Mouse (Mus musculus) liver, adult 2 months (tissue): ENCODE results near the gene Clcc1. TPM values are rescaled to one million over a fixed set of nuclear protein-coding genes. Genes with fewer than 3 reads are reported as not detected.
A peak's percentile ranks its signal among the peaks of the same experiment; 100 is the strongest.

Experiments
- DNase-seq: peaks from one replicate; pipeline ENCODE4 v3.0.0-alpha.2; 2011; ENCODE audit warnings: low read depth, low spot score; ENCODE audit errors: extremely low read depth
- H3K27ac ChIP-seq: fragments of 200-500 bp; replicated peaks from 2 replicates; pipeline ENCODE4 v1.5.1; 2012; ENCODE audit warnings: low read depth, mild to moderate bottlenecking, control low read depth, inconsistent platforms, low read length; ENCODE audit not compliant: insufficient read depth
- H3K27me3 ChIP-seq: fragments of 200-500 bp; 2 replicates; pipeline ENCODE4 v1.6.1; 2012; ENCODE audit warnings: mild to moderate bottlenecking, moderate library complexity, low read length, inconsistent platforms; ENCODE audit not compliant: control insufficient read depth, insufficient read depth
- H3K36me3 ChIP-seq: fragments of 200-500 bp; 2 replicates; pipeline ENCODE4 v1.6.1; 2012; ENCODE audit warnings: low read length, inconsistent platforms; ENCODE audit not compliant: control insufficient read depth, insufficient read depth
- H3K4me1 ChIP-seq: fragments of 200-500 bp; 2 replicates; pipeline ENCODE4 v1.6.1; 2011; ENCODE audit warnings: low read length; ENCODE audit not compliant: control insufficient read depth, insufficient read depth
- H3K4me3 ChIP-seq: fragments of 200-500 bp; 2 replicates; pipeline ENCODE4 v1.5.1; 2011; ENCODE audit warnings: low read depth, mild to moderate bottlenecking, control low read depth, low read length, moderate library complexity; ENCODE audit not compliant: insufficient read depth
- H3K79me2 ChIP-seq: fragments of 200-500 bp; 2 replicates; pipeline ENCODE4 v1.6.1; 2012; ENCODE audit warnings: inconsistent platforms, mild to moderate bottlenecking, low read length, moderate library complexity; ENCODE audit not compliant: control insufficient read depth, insufficient read depth
- H3K9ac ChIP-seq: fragments of 200-500 bp; 2 replicates; pipeline ENCODE4 v1.6.1; 2012; ENCODE audit warnings: low read depth, mild to moderate bottlenecking, control low read depth, inconsistent platforms, low read length
- CTCF ChIP-seq: fragments of 200-500 bp; IDR thresholded peaks from 2 replicates; pipeline ENCODE4 v1.5.1; 2011; ENCODE audit warnings: low read depth, low read length, control low read depth
- POLR2A ChIP-seq: fragments of 200-500 bp; IDR thresholded peaks from 2 replicates; pipeline ENCODE4 v1.6.1; 2011; ENCODE audit warnings: low read length, control low read depth; ENCODE audit not compliant: insufficient read depth; ENCODE audit errors: extremely low read depth
- WGBS: fragments of 180-500 bp; shearing (Covaris S2); methylation state at CpG from one replicate; pipeline ENCODE4 v1.1.7; 2018; 5-methylcytosine and 5-hydroxymethylcytosine counted together
- polyA plus RNA-seq: library from polyadenylated mRNA; depleted of rRNA; stranded (reverse); fragments of >200 nt; gene quantifications from 2 replicates; pipeline ENCODE4 v1.2.3, GENCODE M21; 2012
- total RNA-seq: library from RNA; depleted of rRNA; stranded (reverse); fragments of >200 nt; gene quantifications from 2 replicates; pipeline ENCODE4 v1.2.3, GENCODE M21; 2014

Gene Clcc1
- total and polyA plus RNA-seq, 2 experiments, result 43.9 to 83.4 TPM

GRCm38 (mm10) chr3:108702789-108703188 lies 49.1 kb downstream of the Clcc1 start:
- DNase-seq, result no peak
- no peaks in the 10 kb centered on the region for H3K4me1 ChIP-seq
- no peak for TF ChIP-seq CTCF
- TF ChIP-seq POLR2A, result no peak
- no peak overlapping the region for H3K4me3 ChIP-seq
- no peak overlapping the region for H3K27ac ChIP-seq
- peaks cover 5% of the 10 kb centered on the region; the same call in 1 of the 2 replicates for H3K36me3 ChIP-seq
- 97% methylated on average over 8 of the region's 8 CpGs for WGBS
- no peaks in the 10 kb centered on the region for H3K27me3 ChIP-seq
- peaks cover 6% of the 10 kb centered on the region; the same call in 1 of the 2 replicates for H3K79me2 ChIP-seq
- H3K9ac ChIP-seq, result no peak overlapping the region

- H3K27me3 ChIP-seq, result no peaks in the 10 kb centered on the region
- no peak overlapping the region for H3K9ac ChIP-seq
- no peak for DNase-seq
- peaks cover 20% of the 10 kb centered on the region for H3K79me2 ChIP-seq
- H3K27ac ChIP-seq, result no peak overlapping the region
- H3K4me3 ChIP-seq, result no peak overlapping the region
- peaks cover 8% of the 10 kb centered on the region for H3K4me1 ChIP-seq
- no peak for TF ChIP-seq POLR2A
- no peak for TF ChIP-seq CTCF
- 95% methylated on average over 5 of the region's 5 CpGs for WGBS
- H3K36me3 ChIP-seq, result no peaks in the 10 kb centered on the region
Measured at GRCm38 (mm10) chr3:108711296-108711695, 57.6 kb downstream of the Clcc1 start.

DNA sequence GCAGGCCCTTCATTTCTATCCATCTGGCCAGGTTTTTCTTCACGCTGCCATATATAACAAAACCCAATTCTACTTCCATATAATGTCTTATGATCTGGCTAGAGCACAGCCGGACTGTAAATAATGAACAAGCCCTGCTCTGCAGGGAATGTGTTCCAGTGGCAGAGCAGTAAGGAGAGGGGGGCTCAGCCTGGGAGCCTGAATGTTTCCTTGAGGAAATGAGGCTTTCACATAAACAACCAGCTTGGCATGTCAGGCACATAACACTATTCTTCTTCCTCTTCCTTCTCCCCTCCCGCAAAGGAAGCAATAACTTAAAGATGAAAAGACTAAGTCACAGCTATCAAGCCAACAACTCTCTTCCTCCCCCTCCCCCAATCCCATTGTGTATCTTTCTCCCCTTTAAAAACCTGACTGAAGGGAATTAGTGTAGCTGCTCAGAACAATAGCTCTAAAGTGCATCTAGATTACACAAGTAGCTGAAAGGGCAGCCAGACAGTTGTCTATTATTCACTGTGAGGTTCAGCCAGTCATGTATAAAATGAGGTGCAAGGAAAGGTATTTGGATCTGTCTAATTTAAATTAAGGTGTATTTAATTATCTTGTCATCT lies 59.5 kb downstream of the Clcc1 start:
- 51% methylated on average over 3 of the region's 3 CpGs for WGBS
- TF ChIP-seq POLR2A (no peak), CTCF (no peak)
- H3K27ac ChIP-seq, result no peak overlapping the region
- peaks cover 8% of the 10 kb centered on the region for H3K4me1 ChIP-seq
- H3K9ac ChIP-seq, result no peak overlapping the region
- H3K4me3 ChIP-seq, result no peak overlapping the region
- DNase-seq, result peak; percentile 34
- H3K27me3 ChIP-seq, result no peaks in the 10 kb centered on the region
- peaks cover 14% of the 10 kb centered on the region for H3K79me2 ChIP-seq
- no peaks in the 10 kb centered on the region for H3K36me3 ChIP-seq

- no peak for TF ChIP-seq POLR2A
- TF ChIP-seq CTCF, result no peak
- peak overlapping the region; percentile 49 for H3K27ac ChIP-seq
- DNase-seq, result peak; percentile 98
- H3K36me3 ChIP-seq, result no peaks in the 10 kb centered on the region
- H3K4me3 ChIP-seq, result peak overlapping the region; percentile 17; the same call in 1 of the 2 replicates
- peaks cover 14% of the 10 kb centered on the region for H3K79me2 ChIP-seq
- no peaks in the 10 kb centered on the region for H3K27me3 ChIP-seq
- WGBS, result 23% methylated on average over 4 of the region's 4 CpGs
- no peak overlapping the region for H3K9ac ChIP-seq
- peaks cover 9% of the 10 kb centered on the region for H3K4me1 ChIP-seq
Measured at GRCm38 (mm10) chr3:108714837-108715236, 61.1 kb downstream of the Clcc1 start.

- Histone ChIP-seq H3K36me3 (no peaks in the 10 kb centered on the region), H3K79me2 (peaks cover 9% of the 10 kb centered on the region; the same call in 1 of the 2 replicates), H3K27me3 (no peaks in the 10 kb centered on the region), H3K9ac (no peak overlapping the region), H3K27ac (no peak overlapping the region), H3K4me1 (peaks cover 13% of the 10 kb centered on the region), H3K4me3 (no peak overlapping the region)
- no peak for DNase-seq
- 84% methylated on average over 3 of the region's 3 CpGs for WGBS
- TF ChIP-seq CTCF, result no peak
- TF ChIP-seq POLR2A, result no peak
Measured at GRCm38 (mm10) chr3:108717896-108718502, 64.3 kb downstream of the Clcc1 start.

- Histone ChIP-seq H3K79me2 (peaks cover 6% of the 10 kb centered on the region; the same call in 1 of the 2 replicates), H3K9ac (no peak overlapping the region), H3K27ac (no peak overlapping the region), H3K27me3 (no peaks in the 10 kb centered on the region), H3K4me1 (peaks cover 7% of the 10 kb centered on the region), H3K4me3 (no peak overlapping the region), H3K36me3 (no peaks in the 10 kb centered on the region)
- no peak for TF ChIP-seq CTCF
- no peak for TF ChIP-seq POLR2A
- no peak for DNase-seq
- WGBS, result 76% methylated on average over 2 of the region's 2 CpGs
Measured at GRCm38 (mm10) chr3:108719357-108719756, 65.6 kb downstream of the Clcc1 start.
